Mouse (Mus musculus) brown adipose tissue, adult 24 weeks (tissue): ENCODE results near the gene Tgfbr2. TPM values are rescaled to one million over a fixed set of nuclear protein-coding genes. Genes with fewer than 3 reads are reported as not detected.

ENCODE experiments used
- H3K27ac ChIP-seq: fragments of 200-500 bp; replicated peaks from 2 replicates; pipeline ENCODE4 v1.5.1; 2012; ENCODE audit warnings: low read depth, mild to moderate bottlenecking, low read length
- H3K4me1 ChIP-seq: fragments of 200-500 bp; 2 replicates; pipeline ENCODE4 v1.6.1; 2012; ENCODE audit warnings: low read length, mixed read lengths; ENCODE audit not compliant: control insufficient read depth, insufficient read depth, insufficient read length
- H3K4me3 ChIP-seq: fragments of 200-500 bp; 2 replicates; pipeline ENCODE4 v1.5.1; 2012; ENCODE audit warnings: low read depth, mild to moderate bottlenecking, low read length, moderate library complexity; ENCODE audit not compliant: insufficient read depth
- polyA plus RNA-seq: library from polyadenylated mRNA; stranded (reverse); fragments of >200 nt; gene quantifications from 2 replicates; pipeline ENCODE4 v1.2.4, GENCODE M21; 2012; ENCODE audit not compliant: missing spikeins, insufficient read depth, insufficient read length

The Tgfbr2 gene
- polyA plus RNA-seq, 1 experiment = 60.5 TPM

GRCm38 (mm10) chr9:116208169-116208904 is 33.2 kb upstream of the Tgfbr2 start:
- Histone ChIP-seq H3K4me1 (peaks cover 7% of the 10 kb centered on the region), H3K27ac (no peak overlapping the region), H3K4me3 (no peak overlapping the region)

GRCm38 (mm10) chr9:116206901-116207300 is 31.7 kb upstream of the Tgfbr2 start:
- Histone ChIP-seq H3K4me1 (no peaks in the 10 kb centered on the region), H3K27ac (no peak overlapping the region), H3K4me3 (no peak overlapping the region)

- no peak overlapping the region for H3K4me3 ChIP-seq
- H3K4me1 ChIP-seq = no peaks in the 10 kb centered on the region
- H3K27ac ChIP-seq = no peak overlapping the region
Measured at GRCm38 (mm10) chr9:116203675-116204074, 28.5 kb upstream of the Tgfbr2 start.

GRCm38 (mm10) chr9:116199127-116199526 is 24.0 kb upstream of the Tgfbr2 start:
- peaks cover 6% of the 10 kb centered on the region for H3K4me1 ChIP-seq

GRCm38 (mm10) chr9:116198488-116198887 is 23.3 kb upstream of the Tgfbr2 start:
- Histone ChIP-seq H3K27ac (no peak overlapping the region), H3K4me3 (no peak overlapping the region), H3K4me1 (peaks cover 7% of the 10 kb centered on the region)

More at GRCm38 (mm10) chr9:116199127-116199526, 24.0 kb upstream of the Tgfbr2 start:
- H3K27ac ChIP-seq = peak overlapping the region; percentile 47
- H3K4me3 ChIP-seq = no peak overlapping the region

- no peak overlapping the region for H3K4me3 ChIP-seq
Measured at GRCm38 (mm10) chr9:116197491-116198170, 22.5 kb upstream of the Tgfbr2 start.

GRCm38 (mm10) chr9:116193889-116194450 is 18.8 kb upstream of the Tgfbr2 start:
- peaks cover 7% of the 10 kb centered on the region for H3K4me1 ChIP-seq
- no peak overlapping the region for H3K4me3 ChIP-seq
- H3K27ac ChIP-seq = peak overlapping the region; percentile 50; the same call in 1 of the 2 replicates

More at GRCm38 (mm10) chr9:116197491-116198170, 22.5 kb upstream of the Tgfbr2 start:
- H3K4me1 ChIP-seq = peaks cover 7% of the 10 kb centered on the region
- no peak overlapping the region for H3K27ac ChIP-seq

- H3K27ac ChIP-seq = 0 out of 2 replicates have a peak overlapping the region, but pooled peaks have one; percentile 1
- no peak overlapping the region for H3K4me3 ChIP-seq
- peaks cover 7% of the 10 kb centered on the region for H3K4me1 ChIP-seq
Measured at GRCm38 (mm10) chr9:116193535-116193881, 18.3 kb upstream of the Tgfbr2 start.

GRCm38 (mm10) chr9:116192826-116193534 is 17.8 kb upstream of the Tgfbr2 start:
- no peak overlapping the region for H3K27ac ChIP-seq
- H3K4me3 ChIP-seq = no peak overlapping the region
- H3K4me1 ChIP-seq = peaks cover 7% of the 10 kb centered on the region

GRCm38 (mm10) chr9:116192253-116192652 is 17.1 kb upstream of the Tgfbr2 start:
- H3K27ac ChIP-seq = no peak overlapping the region
- peaks cover 7% of the 10 kb centered on the region for H3K4me1 ChIP-seq
- H3K4me3 ChIP-seq = no peak overlapping the region

- Histone ChIP-seq H3K27ac (no peak overlapping the region), H3K4me3 (no peak overlapping the region), H3K4me1 (peaks cover 8% of the 10 kb centered on the region)
Measured at GRCm38 (mm10) chr9:116189831-116190230, 14.7 kb upstream of the Tgfbr2 start.

- no peak overlapping the region for H3K4me3 ChIP-seq
- peaks cover 5% of the 10 kb centered on the region for H3K4me1 ChIP-seq
Measured at GRCm38 (mm10) chr9:116188952-116189666, 13.9 kb upstream of the Tgfbr2 start.

GRCm38 (mm10) chr9:116187181-116187731 is 12.1 kb upstream of the Tgfbr2 start:
- Histone ChIP-seq H3K4me3 (no peak overlapping the region), H3K27ac (no peak overlapping the region), H3K4me1 (peaks cover 4% of the 10 kb centered on the region; the same call in 1 of the 2 replicates)

More at GRCm38 (mm10) chr9:116188952-116189666, 13.9 kb upstream of the Tgfbr2 start:
- no peak overlapping the region for H3K27ac ChIP-seq

GRCm38 (mm10) chr9:116184903-116185302 is 9.7 kb upstream of the Tgfbr2 start:
- no peak overlapping the region for H3K4me3 ChIP-seq
- H3K4me1 ChIP-seq = peaks cover 8% of the 10 kb centered on the region

More at GRCm38 (mm10) chr9:116184903-116185302, 9.7 kb upstream of the Tgfbr2 start:
- H3K27ac ChIP-seq = no peak overlapping the region
